Mouse (Mus musculus) olfactory bulb, adult 2 months (tissue): ENCODE results near the gene Col2a1.

ENCODE experiments used
- CTCF ChIP-seq: fragments of 200-500 bp; IDR thresholded peaks from 2 replicates; pipeline ENCODE4 v1.5.1; 2012; ENCODE audit warnings: low read depth, mild to moderate bottlenecking, low read length, moderate library complexity; ENCODE audit not compliant: insufficient read depth
- POLR2A ChIP-seq: fragments of 200-500 bp; IDR thresholded peaks from 2 replicates; pipeline ENCODE4 v1.6.1; 2012; ENCODE audit warnings: mild to moderate bottlenecking, low read depth, low read length, moderate library complexity; ENCODE audit not compliant: insufficient read depth

DNA sequence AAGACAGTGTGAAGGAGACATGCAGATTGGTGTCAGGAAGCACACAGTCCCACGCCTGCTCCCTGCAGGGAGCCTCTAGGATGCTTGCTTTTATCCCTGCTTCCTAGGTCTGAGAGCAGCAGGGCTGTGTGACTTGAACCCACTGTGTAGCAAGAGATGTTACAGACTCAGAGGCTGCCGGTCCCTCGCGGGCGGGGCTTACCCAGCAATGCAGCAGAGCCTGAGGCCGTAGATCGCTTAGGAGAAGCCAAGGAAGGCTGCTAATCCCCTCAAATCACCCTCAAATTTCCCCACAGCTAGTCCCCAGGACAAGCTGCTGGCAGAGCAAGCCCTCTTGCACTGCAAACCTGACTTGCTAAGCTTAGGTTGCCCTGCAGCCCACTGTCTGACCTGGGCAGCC is 55.8 kb downstream of the Col2a1 start:
- TF ChIP-seq CTCF (no peak), POLR2A (no peak)
